Mouse (Mus musculus) forebrain, embryonic 16.5 days (tissue): ENCODE data around the gene Fmnl3. TPM values are rescaled to one million over a fixed set of nuclear protein-coding genes. Genes with fewer than 3 reads are reported as not detected.
A peak's percentile ranks its signal among the peaks of the same experiment; 100 is the strongest.

Source experiments
- ATAC-seq: fragments of 200-750 bp; cut with Nextera tagmentation; 2 replicates; pipeline ENCODE4 v1.8.0; 2017; ENCODE audit warnings: mild to moderate bottlenecking, moderate library complexity
- H3K27ac ChIP-seq: fragments of 300-500 bp; sonication (generic); 2 replicates; pipeline ENCODE4 v1.5.1; 2014; ENCODE audit warnings: low read length, control low read depth
- H3K27me3 ChIP-seq: fragments of 300-500 bp; sonication (generic); replicated peaks from 2 replicates; pipeline ENCODE4 v1.6.1; 2014; ENCODE audit warnings: low read length; ENCODE audit not compliant: control insufficient read depth, insufficient read depth
- H3K36me3 ChIP-seq: fragments of 300-500 bp; sonication (generic); 2 replicates; pipeline ENCODE4 v1.6.1; 2014; ENCODE audit not compliant: control insufficient read depth, insufficient read depth
- H3K4me1 ChIP-seq: fragments of 300-500 bp; sonication (generic); replicated peaks from 2 replicates; pipeline ENCODE4 v1.6.1; 2014; ENCODE audit warnings: low read length; ENCODE audit not compliant: control insufficient read depth, insufficient read depth
- H3K4me2 ChIP-seq: fragments of 300-500 bp; sonication (generic); 2 replicates; pipeline ENCODE4 v1.6.1; 2014; ENCODE audit warnings: mild to moderate bottlenecking, low read length, control low read depth
- H3K4me3 ChIP-seq: fragments of 300-500 bp; sonication (generic); replicated peaks from 2 replicates; pipeline ENCODE4 v1.5.1; 2014; ENCODE audit warnings: mild to moderate bottlenecking, low read length, control low read depth
- H3K9ac ChIP-seq: fragments of 300-500 bp; sonication (generic); replicated peaks from 2 replicates; pipeline ENCODE4 v1.6.1; 2014; ENCODE audit warnings: low read depth, low read length, control low read depth
- H3K9me3 ChIP-seq: fragments of 300-500 bp; sonication (generic); 2 replicates; pipeline ENCODE4 v1.6.1; 2016; ENCODE audit warnings: low read length; ENCODE audit not compliant: control insufficient read depth
- WGBS: fragments of 180-500 bp; shearing (Covaris S2); extraction: QIAGEN DNeasy Blood & Tissue Kit; methylation state at CpG from one replicate; pipeline ENCODE4 v1.1.7; 2014; 5-methylcytosine and 5-hydroxymethylcytosine counted together
- polyA plus RNA-seq: library from polyadenylated mRNA; unstranded; fragments of >200 nt; fragmentation: Nextera tagmentation; extraction: Ambion mirVana; gene quantifications from 2 replicates; pipeline ENCODE4 v1.2.1, GENCODE M21; 2015

Fmnl3 gene
- polyA plus RNA-seq, 1 experiment from 2014 or later = 10.3 TPM

DNA sequence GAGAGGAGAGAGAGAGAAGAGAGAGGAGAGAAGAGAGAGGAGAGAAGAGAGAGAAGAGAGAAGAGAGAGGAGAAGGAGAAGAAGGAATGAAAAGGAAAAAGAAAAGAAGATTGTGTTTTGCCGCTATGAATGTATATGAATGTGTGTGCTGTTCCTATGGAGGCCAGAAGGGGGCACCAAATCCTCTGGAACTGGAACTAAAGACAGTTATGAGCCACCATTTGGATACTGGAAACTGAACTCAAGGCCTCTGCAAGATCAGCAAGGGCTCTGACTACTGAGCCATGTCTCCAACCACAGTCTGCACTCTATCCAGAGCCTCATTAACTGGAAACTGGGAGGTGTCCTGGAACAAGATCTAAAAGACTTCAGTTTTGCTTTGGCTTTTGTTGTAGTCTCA lies 43.3 kb downstream of the Fmnl3 start:
- Histone ChIP-seq H3K36me3 (peaks cover 8% of the 10 kb centered on the region; the same call in 1 of the 2 replicates), H3K27me3 (no peaks in the 10 kb centered on the region), H3K4me3 (no peak overlapping the region), H3K4me1 (no peaks in the 10 kb centered on the region), H3K4me2 (no peak overlapping the region), H3K9ac (no peak overlapping the region), H3K9me3 (no peaks in the 10 kb centered on the region), H3K27ac (no peak overlapping the region)
- no peak for ATAC-seq
- 68% methylated on average over 1 of the region's 1 CpGs for WGBS

- Histone ChIP-seq H3K4me3 (no peak overlapping the region), H3K4me2 (no peak overlapping the region), H3K36me3 (peaks cover 10% of the 10 kb centered on the region; the same call in 1 of the 2 replicates), H3K27ac (no peak overlapping the region), H3K27me3 (no peaks in the 10 kb centered on the region), H3K4me1 (no peaks in the 10 kb centered on the region), H3K9me3 (no peaks in the 10 kb centered on the region), H3K9ac (no peak overlapping the region)
- no peak for ATAC-seq
- 57% methylated on average over 2 of the region's 2 CpGs for WGBS
Observed at GRCm38 (mm10) chr15:99326407-99326806, 43.9 kb downstream of the Fmnl3 start.

GRCm38 (mm10) chr15:99325598-99325997 lies 44.7 kb downstream of the Fmnl3 start:
- H3K4me3 ChIP-seq = no peak overlapping the region
- WGBS = 96% methylated on average over 6 of the region's 6 CpGs
- no peaks in the 10 kb centered on the region for H3K4me1 ChIP-seq
- no peaks in the 10 kb centered on the region for H3K9me3 ChIP-seq
- no peak overlapping the region for H3K27ac ChIP-seq
- H3K36me3 ChIP-seq = peaks cover 10% of the 10 kb centered on the region; the same call in 1 of the 2 replicates
- H3K9ac ChIP-seq = no peak overlapping the region
- no peak for ATAC-seq
- no peaks in the 10 kb centered on the region for H3K27me3 ChIP-seq
- H3K4me2 ChIP-seq = no peak overlapping the region

DNA sequence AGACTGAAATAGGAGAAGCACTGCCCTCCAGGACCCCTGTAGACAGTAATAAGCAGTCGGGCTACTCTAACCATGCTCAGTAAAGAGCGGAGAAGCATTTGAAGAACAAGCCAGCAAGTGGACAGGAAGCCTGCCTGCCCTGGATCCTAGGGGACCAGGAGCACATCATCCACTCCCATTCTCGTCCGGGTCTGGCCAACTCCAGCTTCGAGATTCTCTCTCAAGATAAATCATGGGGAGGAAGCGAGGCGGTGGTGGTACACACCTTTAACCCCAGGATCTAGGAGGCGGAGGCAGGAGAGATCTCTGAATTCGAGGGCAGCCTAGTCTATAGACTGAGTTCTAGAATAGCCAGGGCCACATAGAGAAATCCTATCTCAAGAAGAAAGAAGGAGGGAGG lies 46.1 kb downstream of the Fmnl3 start:
- peaks cover 11% of the 10 kb centered on the region; the same call in 1 of the 2 replicates for H3K36me3 ChIP-seq
- H3K9me3 ChIP-seq = no peaks in the 10 kb centered on the region
- 91% methylated on average over 9 of the region's 9 CpGs for WGBS
- no peaks in the 10 kb centered on the region for H3K27me3 ChIP-seq
- no peak overlapping the region for H3K4me3 ChIP-seq
- no peaks in the 10 kb centered on the region for H3K4me1 ChIP-seq
- no peak overlapping the region for H3K27ac ChIP-seq
- no peak for ATAC-seq
- no peak overlapping the region for H3K9ac ChIP-seq
- no peak overlapping the region for H3K4me2 ChIP-seq

- no peaks in the 10 kb centered on the region for H3K4me1 ChIP-seq
- H3K9ac ChIP-seq = no peak overlapping the region
- H3K4me3 ChIP-seq = no peak overlapping the region
- no peak overlapping the region for H3K4me2 ChIP-seq
- H3K36me3 ChIP-seq = peaks cover 21% of the 10 kb centered on the region
- no peaks in the 10 kb centered on the region for H3K27me3 ChIP-seq
- no peak for ATAC-seq
- WGBS = 82% methylated on average over 9 of the region's 9 CpGs
- no peaks in the 10 kb centered on the region for H3K9me3 ChIP-seq
- no peak overlapping the region for H3K27ac ChIP-seq
Observed at GRCm38 (mm10) chr15:99320978-99321377, 49.3 kb downstream of the Fmnl3 start.

- WGBS = 85% methylated on average over 10 of the region's 10 CpGs
- no peak for ATAC-seq
- Histone ChIP-seq H3K4me1 (no peaks in the 10 kb centered on the region), H3K9ac (no peak overlapping the region), H3K4me3 (no peak overlapping the region), H3K27ac (no peak overlapping the region), H3K9me3 (no peaks in the 10 kb centered on the region), H3K4me2 (no peak overlapping the region), H3K36me3 (peaks cover 23% of the 10 kb centered on the region), H3K27me3 (no peaks in the 10 kb centered on the region)
Observed at GRCm38 (mm10) chr15:99320168-99320674, 50.1 kb downstream of the Fmnl3 start.

DNA sequence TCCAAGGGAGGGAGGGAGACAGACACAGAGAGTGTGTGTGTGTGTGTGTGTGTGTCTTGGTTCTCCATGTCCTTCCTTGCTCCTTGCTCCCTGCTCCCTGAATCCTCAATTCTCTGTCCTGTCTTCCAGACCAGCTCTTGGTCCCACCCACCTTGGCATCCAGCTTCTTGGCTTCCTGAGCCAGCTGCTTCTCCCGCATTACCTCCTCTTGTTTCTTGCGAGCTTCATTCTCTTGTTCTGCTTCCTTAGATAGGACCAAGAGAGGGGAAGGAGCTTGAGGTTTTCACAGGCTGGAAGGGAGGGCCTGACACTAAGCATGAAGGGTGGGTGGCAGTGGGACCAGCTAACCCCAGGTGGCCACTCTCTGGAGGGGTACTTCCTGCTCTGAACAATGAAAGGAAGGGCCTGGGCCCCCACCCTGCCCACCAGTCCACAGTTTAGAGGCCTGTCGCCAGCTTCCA lies 50.8 kb downstream of the Fmnl3 start:
- no peak overlapping the region for H3K4me2 ChIP-seq
- 54% methylated on average over 3 of the region's 3 CpGs for WGBS
- H3K9ac ChIP-seq = no peak overlapping the region
- H3K9me3 ChIP-seq = no peaks in the 10 kb centered on the region
- peaks cover 25% of the 10 kb centered on the region for H3K36me3 ChIP-seq
- H3K27me3 ChIP-seq = no peaks in the 10 kb centered on the region
- H3K4me3 ChIP-seq = no peak overlapping the region
- no peak for ATAC-seq
- H3K27ac ChIP-seq = no peak overlapping the region
- no peaks in the 10 kb centered on the region for H3K4me1 ChIP-seq

- no peak for ATAC-seq
- no peak overlapping the region for H3K27ac ChIP-seq
- H3K4me3 ChIP-seq = no peak overlapping the region
- H3K9me3 ChIP-seq = no peaks in the 10 kb centered on the region
- WGBS = 86% methylated on average over 14 of the region's 14 CpGs
- H3K4me1 ChIP-seq = no peaks in the 10 kb centered on the region
- H3K36me3 ChIP-seq = peaks cover 26% of the 10 kb centered on the region
- H3K27me3 ChIP-seq = no peaks in the 10 kb centered on the region
- no peak overlapping the region for H3K4me2 ChIP-seq
- H3K9ac ChIP-seq = no peak overlapping the region
Observed at GRCm38 (mm10) chr15:99318861-99319410, 51.3 kb downstream of the Fmnl3 start.

GRCm38 (mm10) chr15:99318071-99318470 lies 52.2 kb downstream of the Fmnl3 start:
- no peak for ATAC-seq
- 90% methylated on average over 6 of the region's 6 CpGs for WGBS
- Histone ChIP-seq H3K4me1 (no peaks in the 10 kb centered on the region), H3K9ac (no peak overlapping the region), H3K4me2 (no peak overlapping the region), H3K27ac (no peak overlapping the region), H3K9me3 (no peaks in the 10 kb centered on the region), H3K4me3 (no peak overlapping the region), H3K36me3 (peaks cover 30% of the 10 kb centered on the region), H3K27me3 (no peaks in the 10 kb centered on the region)

- no peaks in the 10 kb centered on the region for H3K4me1 ChIP-seq
- 86% methylated on average over 2 of the region's 2 CpGs for WGBS
- no peak overlapping the region for H3K9ac ChIP-seq
- peak overlapping the region; percentile 67 for H3K27ac ChIP-seq
- H3K36me3 ChIP-seq = peaks cover 28% of the 10 kb centered on the region
- ATAC-seq = peak; percentile 14; the same call in 1 of the 2 replicates
- no peaks in the 10 kb centered on the region for H3K27me3 ChIP-seq
- H3K4me3 ChIP-seq = no peak overlapping the region
- H3K9me3 ChIP-seq = no peaks in the 10 kb centered on the region
- H3K4me2 ChIP-seq = no peak overlapping the region
Observed at GRCm38 (mm10) chr15:99317267-99317651, 53.0 kb downstream of the Fmnl3 start.
